Mouse (Mus musculus) CH12.LX (cell line): Measurements from ENCODE around the gene Rps3. TPM values are rescaled to one million over a fixed set of nuclear protein-coding genes. Genes with fewer than 3 reads are reported as not detected.
A peak's percentile ranks its signal among the peaks of the same experiment; 100 is the strongest.

Source experiments
- DNase-seq: peaks from one replicate; pipeline ENCODE4 v3.0.0-alpha.2; 2013; ENCODE audit errors: extremely low read depth
- H3K27ac ChIP-seq: 2 replicates; pipeline ENCODE4 v1.5.1; 2012; ENCODE audit warnings: low read depth, mild to moderate bottlenecking, control low read depth, moderate library complexity; ENCODE audit not compliant: insufficient read depth
- H3K27me3 ChIP-seq: replicated peaks from 2 replicates; pipeline ENCODE3; 2012; ENCODE audit warnings: inconsistent platforms
- H3K36me3 ChIP-seq, 2 experiments: replicated peaks in 1 of 2; 2 replicates each; pipeline versions ENCODE3 to v1.6.1; 2012; ENCODE audit warnings: inconsistent platforms in 1 of 2, low read length in 1 of 2, mild to moderate bottlenecking in 1 of 2, mixed read lengths in 1 of 2, moderate library complexity in 1 of 2; ENCODE audit not compliant: control insufficient read depth in 1 of 2, insufficient read depth in 1 of 2
- H3K4me1 ChIP-seq, 2 experiments: 2 replicates each; pipeline ENCODE4 v1.6.1; 2012; ENCODE audit warnings: inconsistent platforms in 1 of 2, moderate library complexity in 1 of 2; ENCODE audit not compliant: insufficient read depth in 2 of 2, control insufficient read depth in 1 of 2
- H3K4me2 ChIP-seq: 2 replicates; pipeline ENCODE4 v1.6.1; 2012; ENCODE audit warnings: low read depth, mild to moderate bottlenecking, control low read depth; ENCODE audit not compliant: poor library complexity, insufficient read depth, severe bottlenecking
- H3K4me3 ChIP-seq, 3 experiments: fragments of 150-350 bp in 1 of 3; sonication (generic) in 1 of 3; replicated peaks in 1 of 3; 2 replicates each; pipeline versions ENCODE3 to v1.5.1; 2011 to 2012; ENCODE audit warnings: low read depth in 2 of 3, low read length in 2 of 3, mild to moderate bottlenecking in 2 of 3, moderate library complexity in 2 of 3, control low read depth in 1 of 3, improper control_type of control experiment in 1 of 3, inconsistent platforms in 1 of 3, mixed read lengths in 1 of 3; ENCODE audit not compliant: poor library complexity in 1 of 3
- H3K79me2 ChIP-seq: replicated peaks from 2 replicates; pipeline ENCODE4 v1.6.1; 2012; ENCODE audit warnings: mild to moderate bottlenecking, moderate library complexity; ENCODE audit not compliant: control insufficient read depth, poor library complexity, insufficient read depth, severe bottlenecking; ENCODE audit errors: extremely low read depth
- H3K9ac ChIP-seq: 2 replicates; pipeline ENCODE4 v1.6.1; 2012; ENCODE audit warnings: low read depth, mild to moderate bottlenecking, control low read depth, moderate library complexity; ENCODE audit not compliant: insufficient read depth
- H3K9me3 ChIP-seq: replicated peaks from 2 replicates; pipeline ENCODE3; 2012; ENCODE audit warnings: low read length, inconsistent platforms, mixed read lengths
- BHLHE40 ChIP-seq: IDR thresholded peaks from 2 replicates; pipeline ENCODE4 v1.6.1; 2011; ENCODE audit warnings: mild to moderate bottlenecking, low read depth, low read length, improper control_type of control experiment
- CHD1 ChIP-seq: IDR thresholded peaks from 2 replicates; pipeline ENCODE4 v1.6.1; 2012; ENCODE audit warnings: low read depth, low read length, improper control_type of control experiment, inconsistent platforms
- CHD2 ChIP-seq: IDR thresholded peaks from 2 replicates; pipeline ENCODE4 v1.6.1; 2011; ENCODE audit warnings: low read length, improper control_type of control experiment
- ELF1 ChIP-seq: IDR thresholded peaks from 2 replicates; pipeline ENCODE4 v1.6.1; 2014; ENCODE audit warnings: low read depth, mild to moderate bottlenecking, inconsistent platforms, low read length, improper control_type of control experiment
- EP300 ChIP-seq: IDR thresholded peaks from 2 replicates; pipeline ENCODE4 v1.6.1; 2011; ENCODE audit warnings: low read length, improper control_type of control experiment
- ETS1 ChIP-seq: conservative IDR thresholded peaks from 2 replicates; pipeline ENCODE4 v1.6.1; 2012; ENCODE audit warnings: low read depth, mild to moderate bottlenecking, inconsistent platforms, low read length, improper control_type of control experiment, moderate library complexity
- HCFC1 ChIP-seq: IDR thresholded peaks from 2 replicates; pipeline ENCODE4 v1.6.1; 2012; ENCODE audit warnings: low read depth, mild to moderate bottlenecking, inconsistent platforms, low read length, improper control_type of control experiment
- IRF4 ChIP-seq: IDR thresholded peaks from 2 replicates; pipeline ENCODE4 v1.6.1; 2014; ENCODE audit warnings: low read depth, mild to moderate bottlenecking, inconsistent platforms, low read length, improper control_type of control experiment
- JUND ChIP-seq: conservative IDR thresholded peaks from 2 replicates; pipeline ENCODE4 v1.6.1; 2011; ENCODE audit warnings: low read depth, low read length, improper control_type of control experiment
- MAX ChIP-seq: IDR thresholded peaks from 2 replicates; pipeline ENCODE4 v1.6.1; 2011; ENCODE audit warnings: low read length, improper control_type of control experiment
- MAZ ChIP-seq: IDR thresholded peaks from 2 replicates; pipeline ENCODE4 v1.6.1; 2012; ENCODE audit warnings: low read depth, mild to moderate bottlenecking, inconsistent platforms, low read length, improper control_type of control experiment, moderate library complexity
- MXI1 ChIP-seq: IDR thresholded peaks from 2 replicates; pipeline ENCODE4 v1.6.1; 2011; ENCODE audit warnings: mild to moderate bottlenecking, low read depth, low read length, improper control_type of control experiment
- NELFE ChIP-seq: IDR thresholded peaks from 2 replicates; pipeline ENCODE4 v1.6.1; 2011; ENCODE audit warnings: low read depth, low read length, improper control_type of control experiment
- NRF1 ChIP-seq: IDR thresholded peaks from 2 replicates; pipeline ENCODE4 v1.6.1; 2014; ENCODE audit warnings: low read depth, mild to moderate bottlenecking, inconsistent platforms, low read length, improper control_type of control experiment, moderate library complexity
- POLR2A ChIP-seq: IDR thresholded peaks from 2 replicates; pipeline ENCODE4 v1.6.1; 2011; ENCODE audit warnings: low read depth, mild to moderate bottlenecking, improper control_type of control experiment, low read length
- POLR2AphosphoS2 ChIP-seq: IDR thresholded peaks from 2 replicates; pipeline ENCODE4 v1.6.1; 2011; ENCODE audit warnings: low read depth, low read length, improper control_type of control experiment
- RAD21 ChIP-seq: IDR thresholded peaks from 2 replicates; pipeline ENCODE4 v1.6.1; 2011; ENCODE audit warnings: low read depth, mild to moderate bottlenecking, low read length, improper control_type of control experiment, moderate library complexity
- RCOR1 ChIP-seq: conservative IDR thresholded peaks from 2 replicates; pipeline ENCODE4 v1.6.1; 2012; ENCODE audit warnings: low read depth, mild to moderate bottlenecking, inconsistent platforms, low read length, improper control_type of control experiment
- SIN3A ChIP-seq: IDR thresholded peaks from 2 replicates; pipeline ENCODE4 v1.6.1; 2012; ENCODE audit warnings: low read length, improper control_type of control experiment, inconsistent platforms
- TCF12 ChIP-seq: IDR thresholded peaks from 2 replicates; pipeline ENCODE4 v1.6.1; 2014; ENCODE audit warnings: low read depth, mild to moderate bottlenecking, inconsistent platforms, low read length, improper control_type of control experiment
- USF1 ChIP-seq: IDR thresholded peaks from 2 replicates; pipeline ENCODE4 v1.6.1; 2014; ENCODE audit warnings: low read depth, mild to moderate bottlenecking, inconsistent platforms, low read length, improper control_type of control experiment
- USF2 ChIP-seq: conservative IDR thresholded peaks from 2 replicates; pipeline ENCODE4 v1.6.1; 2011; ENCODE audit warnings: low read depth, low read length, improper control_type of control experiment
- ZC3H11A ChIP-seq: IDR thresholded peaks from 2 replicates; pipeline ENCODE4 v1.6.1; 2012; ENCODE audit warnings: low read depth, mild to moderate bottlenecking, inconsistent platforms, low read length, improper control_type of control experiment
- ZKSCAN1 ChIP-seq: IDR thresholded peaks from 2 replicates; pipeline ENCODE4 v1.6.1; 2012; ENCODE audit warnings: low read depth, inconsistent platforms, low read length, improper control_type of control experiment, borderline replicate concordance
- ZMIZ1 ChIP-seq: IDR thresholded peaks from 2 replicates; pipeline ENCODE4 v1.6.1; 2012; ENCODE audit warnings: low read depth, mild to moderate bottlenecking, inconsistent platforms, low read length, improper control_type of control experiment
- ZNF384 ChIP-seq: IDR thresholded peaks from 2 replicates; pipeline ENCODE4 v1.6.1; 2012; ENCODE audit warnings: low read depth, low read length, improper control_type of control experiment, inconsistent platforms
- dilution Hi-C: fragments of 300-500 bp; cut with MboI; formaldehyde crosslinking; loops from 2 replicates; pipeline ENCODE4 v1.14.3; 2020; ENCODE audit warnings: low sequenced_read_pairs; ENCODE audit not compliant: extremely low pct_unique_long_range_greater_than_20kb, extremely low pct_ligation_motif_present
- in situ Hi-C: fragments of 300-500 bp; cut with MboI; formaldehyde crosslinking; loops from 3 replicates; pipeline ENCODE4 v1.14.3; 2019; ENCODE audit warnings: low sequenced_read_pairs, low pct_ligation_motif_present, low pct_unique_long_range_greater_than_20kb, mixed read lengths
- polyA plus RNA-seq: library from polyadenylated mRNA; unstranded; fragments of >175 nt; gene quantifications from 2 replicates; pipeline ENCODE4 v1.2.1, GENCODE M21; 2012; ENCODE audit warnings: low read depth; ENCODE audit not compliant: insufficient read length
- total RNA-seq, 2 experiments: library from RNA; depleted of rRNA; stranded (reverse); fragments of 300-350 nt in 1 of 2; fragments of >200 nt in 1 of 2; gene quantifications; 2 replicates each; pipeline ENCODE4 v1.2.3; 2012 to 2014

The Rps3 gene
- total and polyA plus RNA-seq, 3 experiments: 1,738 to 3,699 (median 2,320) TPM

DNA sequence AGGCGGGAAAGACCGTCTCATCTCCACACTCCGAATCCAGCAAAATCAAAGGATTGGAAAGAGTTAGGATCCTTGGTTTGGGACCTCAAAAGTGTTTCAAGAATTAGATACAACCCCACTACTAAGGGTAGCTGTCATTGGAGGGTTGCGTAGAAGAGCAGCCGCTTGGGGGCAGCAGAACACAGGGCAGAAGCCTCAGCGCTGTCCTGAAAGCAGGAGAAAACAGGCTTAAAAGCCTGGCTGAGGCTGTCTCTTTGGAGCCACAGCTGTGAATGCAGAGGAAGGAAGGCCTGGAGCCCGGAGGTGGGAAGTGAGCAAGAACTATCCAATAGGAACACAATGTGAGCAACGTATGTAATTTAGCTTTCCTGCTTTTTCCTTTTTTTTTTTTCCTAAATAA is 16.7 kb upstream of the Rps3 start (continued):
- TF ChIP-seq MAX (0 out of 2 replicates have a peak, but pooled peaks have one; percentile 29), ZNF384 (no peak), HCFC1 (no peak), ETS1 (no peak), ZMIZ1 (no peak), MAZ (no peak), ZKSCAN1 (no peak), TCF12 (no peak), RCOR1 (no peak), BHLHE40 (0 out of 2 replicates have a peak, but pooled peaks have one; percentile 14), NELFE (peak; percentile 59; the same call in 1 of the 2 replicates), POLR2AphosphoS2 (no peak), CHD2 (no peak), USF1 (no peak), POLR2A (no peak), JUND (no peak), NRF1 (no peak), CHD1 (no peak), USF2 (no peak), SIN3A (no peak)

DNA sequence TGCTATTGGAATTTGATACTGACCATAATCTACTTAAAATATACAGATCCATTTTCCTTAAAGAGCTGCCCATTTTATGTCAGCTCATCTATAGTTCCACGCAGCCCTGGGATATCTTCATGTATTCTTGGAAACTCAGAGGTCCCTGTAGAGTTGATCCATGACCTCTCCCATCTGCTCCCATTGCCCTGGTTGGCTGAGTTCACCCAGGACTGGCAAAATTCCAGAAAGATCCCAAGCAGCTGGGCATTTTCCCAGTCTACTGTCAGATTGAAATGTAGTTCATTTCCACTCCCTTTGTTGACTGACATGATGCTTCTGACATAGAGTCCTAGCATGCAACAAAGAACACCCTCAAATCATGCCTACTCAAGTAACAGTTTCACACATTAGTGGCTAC is 15.6 kb upstream of the Rps3 start:
- Histone ChIP-seq H3K79me2 (no peaks in the 10 kb centered on the region), H3K9ac (no peak overlapping the region), H3K4me1 (no peaks in the 10 kb centered on the region), H3K27ac (no peak overlapping the region), H3K4me2 (no peak overlapping the region), H3K9me3 (no peaks in the 10 kb centered on the region), H3K4me3 (no peak overlapping the region), H3K36me3 (no peaks in the 10 kb centered on the region), H3K27me3 (no peaks in the 10 kb centered on the region)
- TF ChIP-seq IRF4: no peak
- TF ChIP-seq POLR2AphosphoS2: no peak
- no peak for TF ChIP-seq EP300
- TF ChIP-seq SIN3A: no peak
- TF ChIP-seq RAD21: no peak
- TF ChIP-seq JUND: no peak
- no peak for TF ChIP-seq TCF12
- TF ChIP-seq ZC3H11A: no peak
- no peak for TF ChIP-seq POLR2A
- TF ChIP-seq MAX: no peak
- TF ChIP-seq MXI1: no peak
- TF ChIP-seq ZKSCAN1: no peak
- no peak for TF ChIP-seq CHD1
- no peak for TF ChIP-seq ELF1
- TF ChIP-seq ETS1: no peak
- dilution Hi-C loops: no loop called here
- DNase-seq: no peak
- in situ Hi-C loops: no loop called here
